ENCODE assay signal across 29 mouse cellular contexts in the genomic region with DNA sequence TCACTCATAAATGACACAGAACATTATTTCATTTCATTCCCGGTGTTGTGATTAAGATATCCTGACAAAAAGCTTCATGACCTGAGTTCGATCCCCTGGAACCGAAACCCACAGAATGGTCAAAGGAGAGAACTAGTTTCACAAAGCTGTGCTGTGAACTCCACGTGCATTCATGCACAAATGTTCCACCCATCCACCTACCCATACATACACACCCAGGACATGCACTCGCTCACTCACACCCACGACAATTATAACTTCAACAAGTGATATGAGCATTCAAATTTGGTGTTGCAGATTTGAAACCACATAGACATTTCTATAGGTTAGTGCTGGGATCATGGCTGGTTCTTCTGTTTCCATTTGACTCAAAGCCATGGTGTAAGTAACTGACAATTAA.
DNase-seq lines count a peak whose midpoint lies in the region; ATAC-seq lines count a peak whose summit lies in the region.
"Had no signal": no experiment of that assay in that cellular context is flagged by ENCODE, and none has a peak within 500 bp of the region (broad histone marks: within the 10 kb centered on the region; RNA-seq: fewer than 3 reads in every experiment).

No protein-coding gene starts in this region.

- peaks cover 10% of the 10 kb centered on the region; the same call in 1 of the 2 replicates for H3K4me1 ChIP-seq in kidney, embryonic 16.5 days (ENCODE audit: insufficient read depth, low read length)
- H3K4me1 ChIP-seq: forebrain, embryonic 12.5 days had no signal

- ATAC-seq in CD4-positive, CD25-positive, alpha-beta regulatory T cell, adult 4 months: peak; percentile 11
- ATAC-seq in inflammation-experienced regulatory T-cells, adult 6 months: peak; percentile 11
- ATAC-seq in kidney, embryonic 16.5 days (ENCODE audit: low FRiP score, low TSS enrichment): no peak
- ATAC-seq: forebrain, embryonic 16.5 days; hindbrain, postnatal 0 days; intestine, embryonic 15.5 days had no signal

- no peaks in the 10 kb centered on the region for H3K36me3 ChIP-seq in kidney, embryonic 16.5 days (ENCODE audit: insufficient read depth, low read length)
- H3K36me3 ChIP-seq: forebrain, embryonic 12.5 days; heart, embryonic 10.5 days; heart, embryonic 13.5 days; intestine, embryonic 15.5 days had no signal

- no peak overlapping the region for H3K4me3 ChIP-seq in kidney, embryonic 16.5 days (ENCODE audit: low read length)
- H3K4me3 ChIP-seq: embryonic facial prominence, embryonic 10.5 days; embryonic facial prominence, embryonic 13.5 days; erythroblast, embryonic 14.5 days; forebrain, embryonic 12.5 days; heart, adult 2 months; heart, embryonic 10.5 days; heart, embryonic 13.5 days; intestine, embryonic 15.5 days had no signal

- 91% methylated on average over 6 of the region's 6 CpGs for WGBS in kidney, embryonic 16.5 days

- H3K9me3 ChIP-seq in kidney, embryonic 16.5 days (ENCODE audit: low read length): no peaks in the 10 kb centered on the region
- H3K9me3 ChIP-seq: embryonic facial prominence, embryonic 10.5 days; embryonic facial prominence, embryonic 13.5 days; forebrain, embryonic 12.5 days; heart, embryonic 10.5 days; heart, embryonic 13.5 days; intestine, embryonic 15.5 days had no signal

- H3K4me2 ChIP-seq in kidney, embryonic 16.5 days (replicated peaks; ENCODE audit: low read depth, low read length): no peak overlapping the region
- H3K4me2 ChIP-seq: embryonic facial prominence, embryonic 13.5 days; forebrain, embryonic 12.5 days; heart, embryonic 13.5 days; hindbrain, embryonic 14.5 days; intestine, embryonic 15.5 days had no signal

- peak; percentile 19 to 23 for DNase-seq in B cell, adult 2 months
- DNase-seq in frontal cortex, postnatal 25 days (ENCODE audit: low spot score in 2 of 2): no peak
- no peak for DNase-seq in frontal cortex, postnatal 10 days (ENCODE audit: low spot score in 2 of 2)
- DNase-seq: adrenal gland, adult 2 months; adrenal gland, postnatal 14 days; cerebellum, adult 11-12 months; cerebellum, adult 8-10 months; cerebellum, postnatal 10 days; cerebellum, postnatal 36 days; embryo, embryonic 11 days; gastrocnemius, postnatal 10 days; gastrocnemius, postnatal 36 days; heart, adult 2 months; heart, postnatal 14 days; heart, postnatal 4 days; kidney, adult 11 months had no signal

- no peak overlapping the region for H3K27ac ChIP-seq in kidney, embryonic 16.5 days (ENCODE audit: low read length)
- H3K27ac ChIP-seq: embryonic facial prominence, embryonic 10.5 days; embryonic facial prominence, embryonic 13.5 days; forebrain, embryonic 12.5 days; heart, embryonic 10.5 days; heart, embryonic 13.5 days; hindbrain, embryonic 14.5 days; hindbrain, postnatal 0 days; intestine, embryonic 15.5 days had no signal

- no peaks in the 10 kb centered on the region for H3K27me3 ChIP-seq in kidney, embryonic 16.5 days (ENCODE audit: insufficient read depth, low read length)
- H3K27me3 ChIP-seq: embryonic facial prominence, embryonic 13.5 days; forebrain, embryonic 12.5 days; heart, embryonic 13.5 days; intestine, embryonic 15.5 days had no signal

- no peak overlapping the region for H3K9ac ChIP-seq in kidney, embryonic 16.5 days (replicated peaks; ENCODE audit: low read length)
- H3K9ac ChIP-seq: embryonic facial prominence, embryonic 13.5 days; forebrain, embryonic 12.5 days; heart, embryonic 13.5 days; hindbrain, embryonic 14.5 days; intestine, embryonic 15.5 days had no signal

Comparison
In these comparisons a context has a peak if more than half of its experiments do, and no peak if none do; other contexts are left out.
1. DNase-seq: peak in B cell, adult 2 months (2 of 2); none in frontal cortex, postnatal 25 days (0 of 2) and frontal cortex, postnatal 10 days (0 of 2).